ENCODE assay signal across 21 mouse cellular contexts in the genomic region with DNA sequence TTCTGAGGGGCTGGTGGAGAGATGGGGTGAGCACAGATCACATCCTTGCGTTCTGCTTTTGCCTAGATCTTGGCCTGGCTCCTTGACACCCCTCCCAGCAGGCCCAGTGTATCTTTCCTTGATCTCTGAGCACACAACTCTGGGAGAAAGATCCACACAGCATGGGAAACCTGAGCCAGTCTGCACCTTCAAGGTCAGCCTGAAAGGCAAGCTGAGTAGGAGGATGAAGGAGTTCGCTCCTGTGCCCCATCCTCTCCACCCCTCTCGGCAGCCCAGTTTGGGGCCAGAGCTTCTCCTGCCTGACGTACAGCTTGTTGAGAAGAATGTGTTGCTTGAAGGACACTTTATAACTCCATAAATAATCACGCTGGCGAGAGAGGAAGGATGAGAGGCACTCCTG.
"Had no signal": no experiment of that assay in that cellular context is flagged by ENCODE, and none has a peak within 500 bp of the region (broad histone marks: within the 10 kb centered on the region; RNA-seq: fewer than 3 reads in every experiment).

No protein-coding gene starts in this region.

- DNase-seq: kidney, adult 9 months; kidney, postnatal 4 days; left cerebral cortex, postnatal 4 days; liver, postnatal 0 days; lung, embryonic 14.5 days; right cerebral cortex, adult 18-20 months; right cerebral cortex, postnatal 14 days; right cerebral cortex, postnatal 4 days; thymus, adult 2 months; thymus, postnatal 14 days; thymus, postnatal 4 days had no signal

- H3K4me2 ChIP-seq: limb, embryonic 12.5 days; limb, embryonic 15.5 days; liver, embryonic 11.5 days; lung, embryonic 14.5 days; neural tube, embryonic 12.5 days; neural tube, embryonic 15.5 days had no signal

- H3K4me1 ChIP-seq: limb, embryonic 12.5 days; limb, embryonic 15.5 days; neural tube, embryonic 12.5 days; neural tube, embryonic 15.5 days had no signal

- ATAC-seq: intestine, postnatal 0 days; liver, postnatal 0 days; lung, postnatal 0 days had no signal

- H3K9ac ChIP-seq: limb, embryonic 12.5 days; limb, embryonic 15.5 days; liver, embryonic 14.5 days; liver, postnatal 0 days; lung, embryonic 14.5 days; neural tube, embryonic 12.5 days; neural tube, embryonic 15.5 days had no signal

- H3K27me3 ChIP-seq: limb, embryonic 12.5 days; limb, embryonic 15.5 days; neural tube, embryonic 12.5 days; neural tube, embryonic 15.5 days had no signal

- H3K9me3 ChIP-seq: limb, embryonic 12.5 days; limb, embryonic 15.5 days; neural tube, embryonic 12.5 days; neural tube, embryonic 15.5 days had no signal

- H3K27ac ChIP-seq: limb, embryonic 12.5 days; limb, embryonic 15.5 days; liver, embryonic 14.5 days; macrophage; neural tube, embryonic 12.5 days; neural tube, embryonic 15.5 days; stomach, postnatal 0 days had no signal

- H3K4me3 ChIP-seq: limb, embryonic 12.5 days; limb, embryonic 15.5 days; neural tube, embryonic 12.5 days; neural tube, embryonic 15.5 days had no signal

- H3K36me3 ChIP-seq: limb, embryonic 12.5 days; limb, embryonic 15.5 days; neural tube, embryonic 12.5 days; neural tube, embryonic 15.5 days had no signal
